35 mouse cellular contexts compared by ENCODE assay signal in the genomic region with DNA sequence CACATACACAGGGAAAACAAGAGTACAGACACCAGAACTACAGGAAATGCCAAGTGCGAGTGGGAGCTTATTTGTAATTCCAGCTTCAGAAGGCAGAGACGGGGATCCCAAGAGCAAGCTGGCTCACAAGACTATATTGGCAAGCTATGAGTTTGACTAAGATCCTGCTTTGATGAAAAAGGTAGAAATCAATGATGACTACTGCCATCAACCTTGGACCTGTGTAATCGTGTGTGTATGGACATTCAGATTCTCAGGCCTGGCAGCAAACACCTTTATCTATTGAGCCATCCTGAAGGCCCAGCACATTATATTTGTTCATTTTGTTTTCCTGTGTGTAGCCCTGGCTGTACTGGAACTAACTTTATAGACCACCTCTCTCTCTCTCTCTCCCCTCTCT. TPM values are rescaled to one million over a fixed set of nuclear protein-coding genes. Genes with fewer than 3 reads are reported as not detected.
"Had no signal": no experiment of that assay in that cellular context is flagged by ENCODE, and none has a peak within 500 bp of the region (broad histone marks: within the 10 kb centered on the region; RNA-seq: fewer than 3 reads in every experiment).

No protein-coding gene starts in this region.

- ATAC-seq: hindbrain, embryonic 16.5 days; inflammation-experienced regulatory T-cells, adult 6 months; intestine, embryonic 15.5 days; intestine, postnatal 0 days had no signal

- H3K4me2 ChIP-seq: heart, embryonic 12.5 days; hindbrain, embryonic 12.5 days; hindbrain, embryonic 14.5 days; intestine, embryonic 15.5 days; limb, embryonic 12.5 days had no signal

- DNase-seq: gastrocnemius, postnatal 14 days; gastrocnemius, postnatal 36 days; heart, adult 11 months; heart, adult 2 months; heart, postnatal 10 days; heart, postnatal 4 days; kidney, adult 18-20 months; kidney, adult 8-10 months; kidney, postnatal 10 days; kidney, postnatal 25 days; kidney, postnatal 4 days had no signal

- H3K36me3 ChIP-seq: heart, embryonic 12.5 days; hindbrain, embryonic 12.5 days; intestine, embryonic 15.5 days had no signal

- H3K9ac ChIP-seq: heart, embryonic 12.5 days; hindbrain, embryonic 12.5 days; hindbrain, embryonic 14.5 days; intestine, embryonic 15.5 days; limb, embryonic 12.5 days had no signal

- H3K27ac ChIP-seq: heart, adult 2 months; heart, embryonic 10.5 days; hindbrain, embryonic 10.5 days; hindbrain, embryonic 12.5 days; hindbrain, embryonic 14.5 days; intestine, embryonic 15.5 days; layer of hippocampus, adult 2 months; left cerebral cortex, adult 2 months; limb, embryonic 10.5 days; limb, embryonic 12.5 days had no signal

- H3K9me3 ChIP-seq: heart, embryonic 10.5 days; heart, embryonic 12.5 days; hindbrain, embryonic 10.5 days; hindbrain, embryonic 12.5 days; intestine, embryonic 15.5 days; limb, embryonic 10.5 days; limb, embryonic 12.5 days had no signal

- H3K4me3 ChIP-seq: heart, adult 2 months; heart, embryonic 10.5 days; heart, embryonic 12.5 days; hindbrain, embryonic 10.5 days; hindbrain, embryonic 12.5 days; intestine, embryonic 15.5 days; layer of hippocampus, adult 2 months; left cerebral cortex, adult 2 months; limb, embryonic 10.5 days; limb, embryonic 12.5 days had no signal

- H3K27me3 ChIP-seq: heart, embryonic 12.5 days; hindbrain, embryonic 12.5 days; intestine, embryonic 15.5 days; limb, embryonic 12.5 days had no signal

RNA-seq across cellular contexts. Expression of gene Gm7534, which starts 19.1 kb away (rescaled TPM):
- total RNA-seq: gastrocnemius, adult 18-20 months; gastrocnemius, adult 8-10 months; gastrocnemius, postnatal 14 days; gastrocnemius, postnatal 36 days; heart, adult 2 months; heart, postnatal 10 days; heart, postnatal 25 days; heart, postnatal 4 days; layer of hippocampus, adult 2 months; layer of hippocampus, postnatal 10 days; layer of hippocampus, postnatal 25 days; left cerebral cortex, adult 2 months; left cerebral cortex, postnatal 14 days; left cerebral cortex, postnatal 36 days had no signal
- polyA plus RNA-seq: gonadal fat pad, adult 2 months; heart, adult 2 months; heart, embryonic 10.5 days; heart, embryonic 12.5 days; heart, embryonic 14.5 days; hindbrain, embryonic 10.5 days; hindbrain, embryonic 12.5 days; hindbrain, embryonic 14.5 days; hindbrain, embryonic 16.5 days; inflammation-experienced regulatory T-cells, adult 6 months; intestine, embryonic 15.5 days; intestine, postnatal 0 days; limb, embryonic 10.5 days; limb, embryonic 12.5 days; limb, embryonic 14.5 days had no signal

RNA-seq across cellular contexts. Expression of gene Catsper4, which starts 43.5 kb away (rescaled TPM):
- total RNA-seq: heart, adult 2 months; heart, postnatal 10 days; heart, postnatal 25 days; heart, postnatal 4 days; layer of hippocampus, postnatal 25 days; left cerebral cortex, adult 2 months; left cerebral cortex, postnatal 14 days; left cerebral cortex, postnatal 36 days had no signal
- polyA plus RNA-seq: heart, adult 2 months; heart, embryonic 10.5 days; heart, embryonic 12.5 days; heart, embryonic 14.5 days; heart, embryonic 16.5 days; hindbrain, embryonic 10.5 days; hindbrain, embryonic 12.5 days; hindbrain, embryonic 14.5 days; hindbrain, embryonic 16.5 days; inflammation-experienced regulatory T-cells, adult 6 months; limb, embryonic 10.5 days; limb, embryonic 12.5 days had no signal

RNA-seq across cellular contexts. Expression of gene Cnksr1, which starts 54.5 kb away (rescaled TPM):
- polyA plus RNA-seq: inflammation-experienced regulatory T-cells, adult 6 months had no signal
